Mouse (Mus musculus) heart, adult 2 months (tissue): ENCODE results near the gene Snd1.

Experiments
- CTCF ChIP-seq: fragments of 200-600 bp; IDR thresholded peaks from 2 replicates; pipeline ENCODE4 v1.8.1; 2022; ENCODE audit warnings: antibody characterized with exemption, mild to moderate bottlenecking, moderate library complexity
- POLR2A ChIP-seq: fragments of 200-500 bp; IDR thresholded peaks from 2 replicates; pipeline ENCODE4 v1.6.1; 2011; ENCODE audit warnings: mild to moderate bottlenecking, low read depth, low read length, control low read depth; ENCODE audit not compliant: insufficient read depth

DNA sequence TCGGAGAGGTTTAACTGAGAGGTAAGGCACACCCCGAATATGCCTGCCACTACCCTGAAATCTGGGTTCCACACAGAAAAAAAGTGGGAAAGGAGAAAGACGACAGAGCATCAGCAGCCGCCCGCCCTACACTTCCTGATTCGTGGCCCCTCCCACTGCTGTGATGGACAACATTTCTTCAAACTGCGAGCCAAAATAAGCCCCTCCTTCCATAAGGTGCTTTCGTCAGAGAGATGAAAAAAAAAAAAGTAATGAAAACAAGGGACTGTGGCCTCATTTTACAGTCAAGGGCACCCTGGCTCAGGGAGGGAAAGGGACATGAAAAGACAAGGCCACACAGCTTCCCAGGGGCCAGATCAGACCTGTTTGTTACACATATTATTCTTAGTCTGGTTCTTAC, 504.6 kb downstream of the Snd1 start:
- TF ChIP-seq CTCF (no peak), POLR2A (no peak)
